Mouse (Mus musculus): ENCODE measurements around the gene 4930564D02Rik. TPM values are rescaled to one million over a fixed set of nuclear protein-coding genes. Genes with fewer than 3 reads are reported as not detected.

4930564D02Rik gene
- polyA plus RNA-seq, 1 experiment, result not detected

- no peak for TF ChIP-seq GATA1 (IDR thresholded peaks at IDR 0.05; ENCODE audit: low read length)
Measured at GRCm38 (mm10) chr3:105087344-105087743, 20.7 kb downstream of the 4930564D02Rik start.

GRCm38 (mm10) chr3:105088638-105089037, 22.0 kb downstream of the 4930564D02Rik start:
- TF ChIP-seq GATA1 (IDR thresholded peaks at IDR 0.05; ENCODE audit: low read length), result no peak

- no peak for TF ChIP-seq GATA1 (IDR thresholded peaks at IDR 0.05; ENCODE audit: low read length)
Measured at GRCm38 (mm10) chr3:105090147-105090546, 23.5 kb downstream of the 4930564D02Rik start.

- TF ChIP-seq GATA1 (IDR thresholded peaks at IDR 0.05; ENCODE audit: low read length), result no peak
Measured at GRCm38 (mm10) chr3:105090981-105091380, 24.3 kb downstream of the 4930564D02Rik start.

GRCm38 (mm10) chr3:105092721-105093505, 26.3 kb downstream of the 4930564D02Rik start:
- no peak for TF ChIP-seq GATA1 (IDR thresholded peaks at IDR 0.05; ENCODE audit: low read length)

- no peak for TF ChIP-seq GATA1 (IDR thresholded peaks at IDR 0.05; ENCODE audit: low read length)
Measured at GRCm38 (mm10) chr3:105094448-105094847, 27.8 kb downstream of the 4930564D02Rik start.

GRCm38 (mm10) chr3:105095026-105095425, 28.4 kb downstream of the 4930564D02Rik start:
- TF ChIP-seq GATA1 (IDR thresholded peaks at IDR 0.05; ENCODE audit: low read length), result no peak

- no peak for TF ChIP-seq GATA1 (IDR thresholded peaks at IDR 0.05; ENCODE audit: low read length)
Measured at GRCm38 (mm10) chr3:105097581-105097980, 30.9 kb downstream of the 4930564D02Rik start.

GRCm38 (mm10) chr3:105099526-105100269, 33.1 kb downstream of the 4930564D02Rik start:
- no peak for TF ChIP-seq GATA1 (IDR thresholded peaks at IDR 0.05; ENCODE audit: low read length)

- no peak for TF ChIP-seq GATA1 (IDR thresholded peaks at IDR 0.05; ENCODE audit: low read length)
Measured at GRCm38 (mm10) chr3:105100270-105100589, 33.6 kb downstream of the 4930564D02Rik start.

GRCm38 (mm10) chr3:105105827-105106226, 39.2 kb downstream of the 4930564D02Rik start:
- no peak for TF ChIP-seq GATA1 (IDR thresholded peaks at IDR 0.05; ENCODE audit: low read length)

- no peak for TF ChIP-seq GATA1 (IDR thresholded peaks at IDR 0.05; ENCODE audit: low read length)
Measured at GRCm38 (mm10) chr3:105113859-105114258, 47.2 kb downstream of the 4930564D02Rik start.

- TF ChIP-seq GATA1 (IDR thresholded peaks at IDR 0.05; ENCODE audit: low read length), result no peak
Measured at GRCm38 (mm10) chr3:105114269-105114668, 47.6 kb downstream of the 4930564D02Rik start.

- TF ChIP-seq GATA1 (IDR thresholded peaks at IDR 0.05; ENCODE audit: low read length), result no peak
Measured at GRCm38 (mm10) chr3:105116596-105116995, 50.0 kb downstream of the 4930564D02Rik start.

- no peak for TF ChIP-seq GATA1 (IDR thresholded peaks at IDR 0.05; ENCODE audit: low read length)
Measured at GRCm38 (mm10) chr3:105123776-105124175, 57.1 kb downstream of the 4930564D02Rik start.

- TF ChIP-seq GATA1 (IDR thresholded peaks at IDR 0.05; ENCODE audit: low read length), result no peak
Measured at GRCm38 (mm10) chr3:105127881-105128280, 61.2 kb downstream of the 4930564D02Rik start.

Other genes starting within 250 kb of the 4930564D02Rik start
- gene Mov10, start 248.3 kb upstream of the 4930564D02Rik start, polyA plus RNA-seq (2012), result 42.9 and 49.6 TPM in 2 replicates
- 4.8 and 5.1 TPM in 2 replicates for gene St7l, start 202.8 kb upstream of the 4930564D02Rik start, polyA plus RNA-seq (2012)
- gene Capza1, start 202.3 kb upstream of the 4930564D02Rik start, polyA plus RNA-seq (2012), result 9.2 and 11.8 TPM in 2 replicates
- gene Wnt2b, start 104.9 kb upstream of the 4930564D02Rik start, polyA plus RNA-seq (2012), result not detected in 2 replicates
- gene Cttnbp2nl, start 13.7 kb upstream of the 4930564D02Rik start, polyA plus RNA-seq (2012), result not detected in 2 replicates